Mouse (Mus musculus): ENCODE measurements at regions not wholly inside any gene's neighbourhood (a gene's known extent, or its start where the extent isn't known, plus 50 kb on each side); places are given as distances from the start of the nearest gene placed in this dataset.
A peak's percentile ranks its signal among the peaks of the same experiment; 100 is the strongest.
"Not testable (repeated sequence)": the region's sequence is repeated elsewhere in the genome, so short reads cannot be mapped to it uniquely, and the experiment has no call there.

DNA sequence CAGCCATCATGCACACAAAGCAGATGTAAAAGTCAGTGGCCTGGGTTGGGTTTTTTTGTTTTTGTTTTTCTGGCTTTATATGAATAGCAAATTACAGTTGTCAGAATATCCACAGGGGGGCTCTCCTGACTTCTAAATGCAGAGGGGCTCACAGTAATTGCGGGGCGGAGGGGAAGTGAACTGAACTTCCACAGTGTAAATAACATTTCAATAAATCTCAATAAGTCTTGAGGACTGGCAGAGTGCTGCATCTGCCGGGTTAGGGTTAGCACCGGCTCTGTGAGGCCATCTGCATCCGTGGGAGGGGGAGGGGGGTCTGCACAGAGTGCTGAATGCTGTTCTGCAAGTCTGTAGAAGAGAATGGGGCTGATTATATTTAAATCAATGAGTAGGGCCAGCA lies 50.3 kb upstream of the Arl4c start:
- peak; percentile 36 for DNase-seq (ENCODE audit: extremely low read depth, insufficient read length, low spot score)

DNA sequence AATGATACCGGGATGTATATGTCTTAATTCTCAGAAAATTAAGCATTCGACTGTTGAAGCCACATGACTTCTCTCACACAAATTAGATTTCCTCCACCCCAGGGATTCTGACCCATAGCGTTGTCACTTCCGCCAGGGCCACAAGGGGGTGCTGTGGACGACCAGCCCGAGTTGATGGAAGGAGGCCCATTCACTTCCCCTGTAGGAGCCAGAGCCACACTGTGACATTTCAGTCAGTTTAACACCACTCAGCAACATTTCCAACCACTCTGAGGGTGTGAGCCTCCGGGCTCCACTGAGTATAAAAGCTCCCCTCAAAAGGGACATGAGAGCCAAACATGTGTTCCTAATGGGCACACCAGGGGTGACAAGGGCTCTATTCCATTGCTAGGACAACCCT lies 54.6 kb upstream of the Arl4c start:
- DNase-seq (ENCODE audit: extremely low read depth, insufficient read length, low spot score) = peak; percentile 42

DNA sequence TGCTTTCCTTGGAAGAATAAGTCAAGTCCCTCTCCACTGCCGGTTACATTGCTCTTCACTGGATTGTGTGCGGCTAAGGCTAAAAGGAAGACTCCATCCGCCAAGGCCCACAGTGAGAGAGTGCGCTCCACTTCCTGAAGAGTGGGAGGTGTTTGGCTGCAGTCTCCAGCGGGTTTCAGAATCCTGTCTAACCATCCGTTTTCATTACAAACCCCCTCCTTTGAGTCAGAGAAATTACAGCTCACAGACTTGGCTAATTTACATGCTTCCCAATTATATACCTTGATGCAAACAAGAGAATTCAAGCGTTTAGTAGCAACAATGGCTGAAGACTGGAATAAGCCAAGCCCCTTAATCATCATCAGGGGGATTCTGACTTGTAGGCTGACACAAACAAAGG lies 55.1 kb upstream of the Arl4c start:
- no peak for DNase-seq (ENCODE audit: extremely low read depth, insufficient read length, low spot score)

DNA sequence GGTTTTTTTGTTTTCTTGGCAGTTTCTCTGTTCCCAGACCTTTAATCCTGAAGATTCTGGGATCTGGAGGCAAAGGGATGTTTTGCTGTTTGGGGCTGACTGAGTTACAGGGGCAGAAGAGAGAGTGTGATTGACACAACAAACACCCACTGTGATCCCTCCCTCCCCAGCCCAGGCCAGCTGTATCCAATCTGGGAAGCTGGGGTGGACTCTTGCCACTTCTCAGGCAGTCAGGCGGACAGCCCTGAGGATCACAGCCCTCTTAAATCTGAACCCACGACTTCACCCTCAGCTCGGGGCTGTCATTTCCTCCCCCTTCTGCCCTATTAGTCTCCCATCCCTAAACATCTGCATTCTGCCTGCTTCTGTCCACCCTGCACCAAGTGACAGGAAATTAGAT lies 55.7 kb upstream of the Arl4c start:
- DNase-seq (ENCODE audit: extremely low read depth, insufficient read length, low spot score) = no peak

DNA sequence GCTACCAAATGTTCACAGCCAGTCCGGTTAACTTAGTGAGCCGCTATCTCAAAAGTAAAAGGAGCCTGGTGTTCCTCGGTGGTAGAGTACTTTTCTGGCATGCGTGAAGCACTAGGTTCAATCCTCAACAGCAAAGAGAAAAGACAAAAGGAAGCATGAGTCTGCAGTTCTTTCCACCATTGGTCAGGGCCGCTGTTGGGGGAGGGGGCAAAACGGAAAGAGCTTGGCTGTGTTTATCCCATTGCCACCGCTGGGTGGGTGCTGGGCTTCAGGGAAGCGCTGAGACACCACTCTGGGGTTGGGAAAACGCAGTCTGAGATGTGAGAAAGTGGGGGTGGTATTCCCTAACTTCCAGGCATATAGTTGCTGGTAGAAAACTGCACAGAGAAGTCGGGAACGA lies 58.6 kb upstream of the Arl4c start:
- no peak for DNase-seq (ENCODE audit: extremely low read depth, insufficient read length, low spot score)

DNA sequence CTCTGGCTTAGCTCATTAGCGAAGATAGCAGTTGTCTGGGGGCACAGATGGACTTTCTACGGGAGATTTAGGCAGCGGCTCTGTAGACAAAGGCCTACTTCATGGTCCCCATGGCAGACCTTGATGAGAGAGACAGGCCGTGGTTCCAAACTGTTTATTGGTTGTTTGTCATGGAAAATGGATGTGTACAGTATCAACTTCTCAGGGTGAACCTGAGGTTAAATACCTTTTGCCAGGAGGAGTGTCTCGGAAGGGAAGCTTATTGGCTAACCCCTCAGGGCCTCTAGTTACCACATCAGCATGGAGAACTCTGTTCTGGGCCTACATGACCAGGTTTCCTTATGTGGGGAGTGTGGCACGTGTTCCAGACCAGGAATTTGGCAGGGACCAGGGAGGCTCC lies 59.1 kb upstream of the Arl4c start:
- no peak for DNase-seq (ENCODE audit: extremely low read depth, insufficient read length, low spot score)

DNA sequence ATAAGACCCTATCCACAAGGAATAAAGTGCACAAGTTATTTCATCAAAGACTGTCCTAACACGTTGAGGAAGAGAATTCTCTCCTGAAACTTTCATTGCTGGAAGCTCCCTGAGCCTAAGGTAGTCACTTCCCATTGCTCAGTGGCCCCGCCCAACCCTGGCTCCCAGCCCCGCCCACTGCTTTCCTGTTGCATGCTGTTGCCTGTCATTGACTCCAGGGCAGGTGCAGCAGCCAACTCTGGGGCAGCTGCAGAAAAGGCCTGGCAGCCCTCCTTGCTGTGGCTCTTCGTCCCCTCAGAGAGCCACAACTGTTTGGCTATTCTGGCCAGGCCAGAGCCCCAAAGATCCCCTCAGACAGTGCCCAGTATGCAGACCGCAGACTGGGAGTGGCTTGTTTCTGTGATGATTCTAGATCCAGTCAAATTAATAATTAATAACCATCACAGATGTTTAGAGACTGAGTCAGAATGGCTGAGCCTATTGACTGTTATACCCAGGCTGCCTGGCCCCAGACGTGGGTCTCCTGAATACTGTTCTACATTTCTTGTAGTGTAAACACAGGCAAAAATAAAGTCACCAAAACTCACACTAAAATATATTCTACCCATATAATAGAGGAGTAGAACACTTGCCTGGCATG lies 61.8 kb upstream of the Arl4c start:
- DNase-seq (ENCODE audit: extremely low read depth, insufficient read length, low spot score) = peak; percentile 22

DNA sequence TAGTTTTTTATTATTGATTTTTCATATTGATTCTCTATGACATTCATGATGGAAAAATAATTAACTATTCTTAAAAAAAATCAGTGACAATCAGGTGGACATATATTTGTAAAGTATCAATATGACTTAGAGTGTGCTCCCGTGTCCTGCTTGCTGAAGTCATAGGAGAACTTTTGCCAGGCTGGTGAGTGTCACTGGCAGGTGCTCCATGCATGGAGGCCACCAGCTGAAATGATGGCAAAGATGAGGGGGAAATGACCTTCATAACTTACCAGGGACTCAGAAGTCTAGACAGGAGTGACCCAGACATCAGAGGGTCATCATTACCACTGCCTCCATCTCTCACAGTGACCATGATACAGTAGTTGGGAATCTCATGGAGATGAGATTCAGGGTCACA lies 62.5 kb upstream of the Arl4c start:
- DNase-seq (ENCODE audit: extremely low read depth, insufficient read length, low spot score) = no peak

DNA sequence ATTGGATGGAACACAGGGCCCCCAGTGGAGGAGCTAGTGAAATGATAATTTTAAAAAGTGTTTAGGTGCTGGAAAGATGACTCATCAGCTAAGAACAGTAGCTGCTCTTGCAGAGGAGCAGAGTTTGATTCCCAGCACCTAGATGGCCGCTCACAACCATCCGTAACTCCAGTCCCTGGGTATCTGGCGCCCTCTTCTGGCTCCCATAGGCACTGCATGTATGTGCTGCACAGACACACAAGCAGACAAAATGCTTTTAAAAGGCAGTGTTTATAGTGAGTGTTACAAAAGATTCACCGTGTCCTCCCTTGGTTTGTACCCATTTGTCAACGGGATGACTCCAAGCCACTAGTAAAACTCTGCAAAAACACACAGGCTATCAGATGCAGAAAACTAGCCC lies 75.0 kb upstream of the Arl4c start:
- DNase-seq (ENCODE audit: extremely low read depth, insufficient read length, low spot score) = no peak

DNA sequence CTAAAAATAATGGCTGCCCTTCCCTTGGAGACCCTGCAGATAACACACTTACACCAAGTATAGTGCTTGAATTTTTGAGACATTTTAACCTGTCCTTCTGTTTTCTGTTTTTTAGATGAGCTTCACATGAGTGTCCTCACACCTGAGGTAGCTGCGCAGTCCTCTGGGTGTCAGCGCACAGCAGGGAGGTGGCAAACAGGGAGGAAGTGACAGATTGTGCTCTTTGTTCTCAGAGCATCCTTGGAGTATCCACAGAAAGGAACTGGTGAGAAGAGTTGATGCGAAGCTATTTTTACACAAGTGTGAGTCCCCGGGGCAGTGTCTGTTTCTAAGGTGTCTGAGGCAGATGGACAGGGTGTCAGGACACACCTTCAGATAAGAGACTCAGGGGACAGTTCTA lies 78.2 kb upstream of the Arl4c start:
- no peak for DNase-seq (ENCODE audit: extremely low read depth, insufficient read length, low spot score)

DNA sequence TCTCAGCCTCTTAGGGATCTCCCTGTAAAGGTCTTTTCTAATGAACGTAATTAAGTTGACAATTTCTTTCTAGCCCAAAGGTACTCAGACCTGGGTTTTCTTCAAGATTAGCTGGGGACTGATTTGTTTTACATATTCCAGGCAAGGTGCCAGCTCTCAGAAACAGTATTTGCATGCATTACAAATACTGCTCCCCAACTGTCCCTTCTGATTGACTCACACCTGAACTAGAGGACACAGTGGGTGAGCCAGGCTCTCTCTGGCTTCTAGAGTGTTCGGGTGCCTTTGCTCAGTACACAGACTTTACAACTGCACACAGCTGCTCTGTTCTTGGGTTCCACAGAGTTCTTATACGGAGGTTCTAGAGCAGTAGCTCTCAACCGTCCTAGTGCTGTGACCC lies 81.1 kb upstream of the Arl4c start:
- no peak for DNase-seq (ENCODE audit: extremely low read depth, insufficient read length, low spot score)

DNA sequence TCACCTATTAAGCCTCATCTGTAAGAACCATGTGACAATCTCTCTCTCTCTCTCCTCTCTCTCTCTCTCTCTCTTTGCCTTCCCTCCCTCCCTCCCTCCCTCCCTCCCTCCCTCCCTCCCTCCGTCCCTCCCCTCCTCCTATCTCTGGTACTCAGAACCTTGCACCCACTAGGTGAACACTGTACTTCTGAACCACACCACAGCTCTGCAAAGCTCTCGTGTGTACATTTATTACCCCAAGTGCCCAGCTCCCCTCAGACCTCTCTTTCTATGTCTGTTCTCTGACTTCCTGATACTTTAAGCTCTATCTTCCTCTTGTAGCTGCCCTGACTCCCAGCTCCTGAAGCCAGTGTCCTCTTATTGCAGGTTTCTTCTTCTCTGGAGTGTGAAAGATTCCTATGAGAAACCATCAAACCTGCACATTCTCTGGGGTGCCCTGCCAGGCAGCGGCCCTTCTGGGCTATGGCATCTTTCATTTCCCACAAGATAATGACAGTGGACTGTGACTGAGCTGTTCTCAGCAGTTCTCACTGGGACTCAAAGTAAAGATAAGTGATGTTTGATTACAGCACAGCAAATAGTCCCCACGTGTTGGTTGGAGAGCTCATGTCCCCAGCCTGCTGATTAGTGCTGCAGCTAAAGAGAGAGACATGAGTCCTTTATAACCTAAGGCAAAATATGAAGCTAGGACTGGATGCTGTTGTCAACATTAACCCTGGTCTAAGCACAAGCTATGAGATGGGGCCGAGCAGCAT lies 83.0 kb upstream of the Arl4c start:
- no peak for DNase-seq (ENCODE audit: extremely low read depth, insufficient read length, low spot score)

DNA sequence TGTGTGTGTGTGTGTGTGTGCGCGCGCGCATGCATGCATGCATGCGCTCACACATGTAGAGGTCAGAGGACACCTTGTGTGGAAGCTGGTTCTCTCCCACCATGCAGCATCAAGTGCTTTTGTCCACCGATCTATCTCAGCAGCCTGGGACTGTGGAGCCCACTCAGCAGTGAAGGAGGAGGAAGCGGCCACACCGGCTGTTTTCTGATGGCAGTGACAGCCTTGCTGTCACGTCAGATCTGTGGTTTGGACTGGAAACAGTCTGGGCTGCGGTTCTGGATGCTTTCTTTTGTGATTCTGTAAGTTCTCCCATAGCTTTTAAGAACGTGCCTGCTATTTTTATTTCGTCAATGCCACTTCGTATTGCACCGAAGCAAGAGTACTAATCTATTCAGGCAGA lies 84.0 kb upstream of the Arl4c start:
- DNase-seq (ENCODE audit: extremely low read depth, insufficient read length, low spot score) = no peak

DNA sequence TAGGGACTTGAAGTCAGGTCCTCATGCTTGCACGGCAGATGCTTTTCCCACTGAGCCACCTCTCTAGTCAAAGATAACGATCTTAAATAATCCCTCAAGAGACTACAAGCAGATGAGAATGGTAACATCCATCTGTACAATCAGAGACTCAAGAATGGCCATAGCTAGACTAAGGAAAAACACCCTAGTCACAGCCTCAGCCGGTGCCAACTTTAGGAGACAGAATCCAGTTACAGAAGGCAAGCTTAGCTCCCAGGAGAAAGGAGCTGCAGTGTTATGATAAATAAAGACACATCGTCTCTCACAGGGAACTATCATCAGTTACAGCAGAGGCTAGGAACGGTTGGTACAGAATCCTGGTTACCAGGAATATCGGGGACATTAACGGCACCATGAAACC lies 88.7 kb upstream of the Arl4c start:
- no peak for DNase-seq (ENCODE audit: extremely low read depth, insufficient read length, low spot score)

DNA sequence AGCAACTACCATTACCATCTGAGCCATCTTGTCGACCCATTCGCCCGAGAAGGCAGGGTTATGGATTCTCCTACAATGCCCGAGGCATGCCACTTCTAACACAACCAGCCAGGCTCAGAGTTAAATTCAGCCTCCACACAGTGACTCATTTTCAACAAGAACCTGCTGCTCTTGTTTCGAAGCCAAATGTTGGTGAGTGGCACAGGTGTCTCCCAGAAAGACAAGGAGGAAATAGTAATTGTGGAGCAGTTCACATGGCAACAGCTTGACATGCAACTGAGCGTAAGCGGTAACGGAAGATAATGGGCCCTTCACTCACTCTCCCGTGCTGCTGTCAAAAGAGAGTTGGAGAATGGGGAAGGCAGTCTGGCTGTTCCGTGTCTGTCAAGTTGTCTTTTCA lies 92.9 kb upstream of the Arl4c start:
- no peak for DNase-seq (ENCODE audit: extremely low read depth, insufficient read length, low spot score)

DNA sequence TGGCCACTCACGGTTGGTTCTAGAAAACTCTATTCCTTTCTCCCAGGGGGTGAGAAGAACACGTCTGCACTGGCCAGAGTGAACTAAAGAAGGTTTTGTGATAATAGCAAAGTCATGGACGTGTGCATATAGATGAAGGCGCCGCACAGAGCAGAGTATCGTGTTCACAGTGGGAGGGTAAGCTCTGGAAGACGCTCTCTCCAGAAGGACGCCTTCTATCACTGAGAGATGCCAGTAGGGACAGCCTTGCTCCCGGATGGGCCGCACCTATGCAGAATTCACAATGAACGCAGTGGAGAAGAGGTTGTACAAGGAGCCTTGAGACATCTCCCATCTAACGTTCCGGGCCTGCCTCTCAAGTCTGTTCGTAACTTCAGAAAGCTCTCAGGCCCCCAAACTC lies 96.5 kb upstream of the Arl4c start:
- no peak for DNase-seq (ENCODE audit: extremely low read depth, insufficient read length, low spot score)

DNA sequence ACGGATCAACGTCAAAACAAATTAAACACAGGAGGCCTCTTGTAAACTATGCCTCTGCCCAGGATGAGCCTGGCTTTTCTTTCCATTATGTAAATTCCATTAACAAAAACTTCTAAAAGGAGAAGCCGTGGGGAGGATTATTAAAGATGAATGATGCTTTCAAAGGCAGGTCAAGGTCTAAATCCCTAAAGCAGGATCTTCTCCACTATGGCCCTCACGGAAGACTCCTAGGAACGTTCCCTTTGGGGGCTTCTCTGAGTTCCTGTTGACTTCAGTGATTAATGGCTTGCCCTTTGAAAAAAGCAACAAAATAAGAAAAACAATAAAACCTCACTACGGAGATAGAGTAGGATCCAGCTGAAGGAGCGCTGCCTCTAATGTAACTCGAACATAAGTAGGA lies 96.9 kb upstream of the Arl4c start:
- no peak for DNase-seq (ENCODE audit: extremely low read depth, insufficient read length, low spot score)

DNA sequence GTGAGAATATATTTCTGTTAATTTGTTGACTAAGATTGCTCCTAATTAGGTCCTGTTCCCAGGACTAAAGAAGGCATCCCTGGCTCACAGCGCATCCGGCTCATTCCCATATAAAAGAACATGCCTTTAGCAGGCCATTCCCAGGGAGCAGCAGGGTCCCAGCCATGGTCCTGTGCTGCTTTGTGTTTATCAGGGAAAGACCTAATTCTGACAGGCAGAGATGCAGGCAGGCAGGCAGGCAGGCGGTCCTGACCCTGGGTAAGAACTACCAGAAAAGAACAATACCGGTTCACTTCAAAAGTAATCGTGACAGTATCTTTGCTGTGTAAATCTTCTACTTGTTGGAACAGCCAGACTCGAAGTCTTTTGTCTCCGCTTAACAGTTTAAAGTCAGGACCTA lies 97.3 kb upstream of the Arl4c start:
- DNase-seq (ENCODE audit: extremely low read depth, insufficient read length, low spot score) = no peak

DNA sequence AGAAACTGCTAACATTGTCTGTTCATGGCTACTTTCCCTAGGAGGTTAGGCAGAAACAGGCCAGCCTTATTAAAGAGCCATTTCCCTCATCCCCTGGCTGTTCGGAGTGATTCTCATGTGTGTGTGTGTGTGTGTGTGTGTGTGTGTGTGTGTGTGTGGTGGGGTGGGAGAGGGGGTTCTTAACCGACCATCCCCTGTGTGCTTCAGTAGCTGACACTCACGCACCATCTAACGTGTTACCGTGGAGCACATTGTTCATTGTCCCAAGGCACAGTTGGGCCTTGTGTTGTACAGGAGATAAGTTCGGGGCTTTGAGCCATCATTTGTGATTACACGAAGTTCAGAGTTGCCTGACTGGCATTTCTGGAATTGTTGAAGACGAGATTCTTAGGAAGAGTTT lies 97.8 kb upstream of the Arl4c start:
- no peak for DNase-seq (ENCODE audit: extremely low read depth, insufficient read length, low spot score)

DNA sequence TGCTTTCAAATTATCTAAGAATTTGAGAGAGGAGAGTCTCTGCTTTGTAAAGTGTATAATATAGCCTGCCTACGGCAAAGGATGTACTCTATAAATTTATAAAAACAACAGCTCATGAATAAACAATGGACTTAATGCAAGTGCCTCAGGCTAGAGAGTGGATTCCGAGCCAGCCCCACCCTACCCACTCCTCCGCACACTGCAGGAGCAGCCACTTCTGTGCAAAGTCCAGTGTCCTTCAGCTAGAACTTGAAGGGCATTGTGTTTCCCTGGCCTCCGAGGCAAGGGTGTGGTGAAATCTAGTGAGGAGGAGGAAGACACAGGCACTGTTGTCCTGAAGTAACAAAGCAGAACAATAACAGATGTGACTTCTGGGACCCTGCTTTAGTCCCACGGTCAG lies 98.4 kb upstream of the Arl4c start:
- no peak for DNase-seq (ENCODE audit: extremely low read depth, insufficient read length, low spot score)

DNA sequence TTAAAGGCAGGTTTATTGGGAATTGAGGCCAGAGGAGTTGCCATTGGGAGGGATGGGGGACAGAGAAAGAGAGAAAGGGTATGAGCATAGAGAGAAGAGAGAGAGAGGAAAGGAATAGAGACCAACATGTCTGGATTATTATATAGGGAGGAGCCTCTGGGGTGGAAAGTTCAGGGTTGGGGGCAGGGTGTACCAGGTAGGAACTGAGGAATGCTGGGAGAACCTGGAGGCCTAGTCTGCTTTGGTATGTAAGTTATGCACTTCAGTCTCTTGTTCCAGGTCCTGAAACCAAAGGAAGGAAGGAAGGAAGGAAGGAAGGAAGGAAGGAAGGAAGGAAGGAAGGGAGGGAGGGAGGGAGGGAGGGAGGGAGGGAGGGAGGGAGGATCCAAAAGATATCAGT lies 99.1 kb upstream of the Arl4c start:
- not testable (repeated sequence) for DNase-seq (ENCODE audit: extremely low read depth, insufficient read length, low spot score)

DNA sequence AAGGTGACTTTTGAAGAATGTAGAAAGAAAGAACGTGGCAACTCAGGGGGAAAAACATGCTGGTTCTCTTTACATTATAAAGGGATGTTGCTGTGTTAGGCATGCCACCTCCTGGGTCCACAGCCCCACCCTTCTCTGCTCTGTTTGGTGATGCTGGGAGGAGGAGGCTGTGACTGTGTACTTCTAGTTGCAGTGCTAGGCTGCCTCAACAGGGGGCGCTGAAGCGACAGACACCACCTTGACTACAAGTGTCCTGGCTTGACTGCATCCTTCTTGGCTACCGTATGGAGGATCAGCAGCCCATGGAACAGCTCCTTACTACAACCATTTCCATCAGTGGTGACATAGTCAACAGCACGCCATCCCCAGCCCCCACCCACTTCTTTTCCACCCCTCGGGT lies 104.9 kb upstream of the Arl4c start:
- no peak for DNase-seq (ENCODE audit: extremely low read depth, insufficient read length, low spot score)

DNA sequence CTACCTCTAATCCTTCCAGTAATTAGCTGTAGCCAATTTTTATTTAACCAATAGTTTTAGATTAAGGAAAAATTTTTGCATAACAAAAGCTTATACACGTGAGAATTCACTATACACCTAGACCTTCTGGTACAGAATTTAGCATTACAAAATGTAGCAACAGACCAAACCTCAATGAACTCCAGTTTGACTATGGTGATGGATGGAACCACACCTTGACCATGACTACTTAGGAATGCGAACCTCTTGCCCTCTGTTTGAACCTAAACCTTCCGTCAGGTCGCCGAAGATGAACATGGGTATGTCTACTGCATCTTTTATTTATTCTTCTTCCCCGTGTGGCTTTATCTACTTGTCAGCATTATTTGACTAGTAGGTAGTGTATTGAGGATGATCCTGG lies 105.9 kb upstream of the Arl4c start:
- no peak for DNase-seq (ENCODE audit: extremely low read depth, insufficient read length, low spot score)
